22 mouse cellular contexts compared by ENCODE assay signal in the genomic region with DNA sequence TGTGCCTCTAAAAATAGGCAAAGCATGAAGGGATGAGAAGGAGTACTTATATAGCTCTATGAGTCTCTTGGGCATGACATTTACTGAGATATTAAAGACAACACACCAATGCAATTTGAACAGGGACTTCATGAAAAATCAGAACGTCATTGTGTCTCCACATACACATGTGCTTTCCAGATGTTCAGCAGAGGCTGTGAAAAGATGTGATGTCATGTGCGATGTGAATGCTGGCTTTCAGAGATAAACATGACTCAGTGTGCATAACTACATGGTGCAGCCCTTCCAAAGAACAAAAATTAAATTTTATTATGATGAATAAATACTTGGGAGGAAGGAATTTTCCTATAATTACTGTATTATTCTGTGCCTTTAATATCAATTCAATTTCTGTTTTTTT.
DNase-seq lines count a peak whose midpoint lies in the region; ATAC-seq and TF ChIP-seq lines count a peak whose summit lies in the region.
"Had no signal": no experiment of that assay in that cellular context is flagged by ENCODE, and none has a peak within 500 bp of the region (broad histone marks: within the 10 kb centered on the region; RNA-seq: fewer than 3 reads in every experiment).

No protein-coding gene starts in this region.

- H3K79me3 ChIP-seq in C2C12 (ENCODE audit: low read depth) = no peaks in the 10 kb centered on the region

- no peak for ATAC-seq in limb, embryonic 14.5 days (ENCODE audit: low FRiP score, low read depth)
- no peak for ATAC-seq in hindbrain, postnatal 0 days
- ATAC-seq: activated CD4-positive, CD25-positive, alpha-beta regulatory T cell, adult 4 months; forebrain, embryonic 13.5 days; hindbrain, embryonic 16.5 days; Patski had no signal

- no peaks in the 10 kb centered on the region for H3K79me2 ChIP-seq in C2C12 (ENCODE audit: control insufficient read depth, insufficient read depth)

- no peak overlapping the region for H3K4me2 ChIP-seq in limb, embryonic 14.5 days (replicated peaks; ENCODE audit: low read depth, low read length, severe bottlenecking)
- H3K4me2 ChIP-seq in hindbrain, postnatal 0 days (ENCODE audit: low read depth, low read length) = no peak overlapping the region
- H3K4me2 ChIP-seq: embryonic facial prominence, embryonic 12.5 days; forebrain, embryonic 13.5 days; hindbrain, embryonic 12.5 days had no signal

- H3ac ChIP-seq in C2C12 (ENCODE audit: control insufficient read depth, insufficient read length, low read depth) = no peak overlapping the region

- no peaks in the 10 kb centered on the region for H3K4me1 ChIP-seq in limb, embryonic 14.5 days (ENCODE audit: control insufficient read depth, insufficient read depth, low read length)
- H3K4me1 ChIP-seq in hindbrain, postnatal 0 days (ENCODE audit: insufficient read depth, low read length) = no peaks in the 10 kb centered on the region
- H3K4me1 ChIP-seq: embryonic facial prominence, embryonic 12.5 days; forebrain, embryonic 13.5 days; heart, embryonic 10.5 days; hindbrain, embryonic 12.5 days had no signal

- H3K4me3 ChIP-seq in C2C12 (ENCODE audit: insufficient read depth, poor library complexity, severe bottlenecking) = no peak overlapping the region
- H3K4me3 ChIP-seq in limb, embryonic 14.5 days (replicated peaks; ENCODE audit: low read length) = no peak overlapping the region
- no peak overlapping the region for H3K4me3 ChIP-seq in hindbrain, postnatal 0 days (ENCODE audit: low read length)
- H3K4me3 ChIP-seq: embryonic facial prominence, embryonic 12.5 days; forebrain, embryonic 13.5 days; heart, embryonic 10.5 days; hindbrain, embryonic 12.5 days had no signal

- no peaks in the 10 kb centered on the region for H3K27me3 ChIP-seq in C2C12 (ENCODE audit: control insufficient read depth, insufficient read depth, insufficient read length)
- H3K27me3 ChIP-seq in limb, embryonic 14.5 days (ENCODE audit: control insufficient read depth, insufficient read depth, low read length) = no peaks in the 10 kb centered on the region
- H3K27me3 ChIP-seq in hindbrain, postnatal 0 days (ENCODE audit: insufficient read depth, low read length) = no peaks in the 10 kb centered on the region
- H3K27me3 ChIP-seq: CH12.LX; embryonic facial prominence, embryonic 12.5 days; forebrain, embryonic 13.5 days; hindbrain, embryonic 12.5 days; Patski had no signal

- no peaks in the 10 kb centered on the region for H3K9me3 ChIP-seq in limb, embryonic 14.5 days (ENCODE audit: control insufficient read depth, low read length)
- H3K9me3 ChIP-seq in hindbrain, postnatal 0 days (ENCODE audit: low read length) = no peaks in the 10 kb centered on the region
- H3K9me3 ChIP-seq: embryonic facial prominence, embryonic 12.5 days; forebrain, embryonic 13.5 days; heart, embryonic 10.5 days; hindbrain, embryonic 12.5 days had no signal

- TF ChIP-seq CTCF in C2C12 (IDR thresholded peaks at IDR 0.05; ENCODE audit: control insufficient read depth, insufficient read depth, insufficient read length) = no peak
- no peak for TF ChIP-seq CTCF in hindbrain, postnatal 0 days (IDR thresholded peaks at IDR 0.05; ENCODE audit: low read depth)

- no peak overlapping the region for H3K27ac ChIP-seq in limb, embryonic 14.5 days (replicated peaks; ENCODE audit: low read depth, low read length)
- H3K27ac ChIP-seq in hindbrain, postnatal 0 days = no peak overlapping the region
- H3K27ac ChIP-seq: embryonic facial prominence, embryonic 12.5 days; forebrain, embryonic 13.5 days; heart, embryonic 10.5 days; hindbrain, embryonic 12.5 days had no signal

- H3K36me3 ChIP-seq in C2C12 (ENCODE audit: control insufficient read depth, insufficient read depth) = no peaks in the 10 kb centered on the region
- no peaks in the 10 kb centered on the region for H3K36me3 ChIP-seq in limb, embryonic 14.5 days (ENCODE audit: control insufficient read depth, insufficient read depth, low read length)
- H3K36me3 ChIP-seq in hindbrain, postnatal 0 days (ENCODE audit: insufficient read depth, low read length) = no peaks in the 10 kb centered on the region
- H3K36me3 ChIP-seq: embryonic facial prominence, embryonic 12.5 days; heart, embryonic 10.5 days; hindbrain, embryonic 12.5 days had no signal

- DNase-seq in cerebellum, adult 9-10 months = peak; percentile 66
- no peak for DNase-seq in cerebellum, adult 11-12 months
- DNase-seq in embryo, embryonic 11 days = peak; percentile 14
- DNase-seq in limb, embryonic 14.5 days (ENCODE audit: low spot score) = peak; percentile 43
- no peak for DNase-seq in gastrocnemius, postnatal 4 days (ENCODE audit: low spot score in 2 of 2)
- DNase-seq in hindbrain, postnatal 0 days (ENCODE audit: low spot score) = no peak
- DNase-seq: adrenal gland, adult 2 months; adrenal gland, postnatal 25 days; gastrocnemius, postnatal 36 days; heart, adult 18-20 months; heart, postnatal 10 days; heart, postnatal 4 days; kidney, adult 11 months had no signal

- H3K9ac ChIP-seq in limb, embryonic 14.5 days (ENCODE audit: low read depth, low read length, severe bottlenecking) = no peak overlapping the region
- no peak overlapping the region for H3K9ac ChIP-seq in hindbrain, postnatal 0 days (replicated peaks; ENCODE audit: low read length)
- H3K9ac ChIP-seq: embryonic facial prominence, embryonic 12.5 days; forebrain, embryonic 13.5 days; hindbrain, embryonic 12.5 days had no signal

- WGBS in limb, embryonic 14.5 days = 37% methylated on average over 2 of the region's 2 CpGs
- 88% methylated on average over 2 of the region's 2 CpGs for WGBS in hindbrain, postnatal 0 days

- no peak for TF ChIP-seq POLR2A in limb, embryonic 14.5 days (IDR thresholded peaks at IDR 0.05; ENCODE audit: borderline replicate concordance, extremely low read depth, insufficient read depth, insufficient read length)

TF ChIP-seq in C2C12, 6 proteins besides CTCF, POLR2A, EP300 and RAD21:
- peak; percentile 75 for TF ChIP-seq MAX (IDR thresholded peaks at IDR 0.05)
- TF ChIP-seq MYOD1 (IDR thresholded peaks at IDR 0.05; ENCODE audit: control insufficient read depth, insufficient read length, low read depth) = no peak

Comparison
In these comparisons a context has a peak if more than half of its experiments do, and no peak if none do; other contexts are left out.
1. DNase-seq: peak in cerebellum, adult 9-10 months (single experiment), embryo, embryonic 11 days (single experiment) and limb, embryonic 14.5 days (single experiment); none in cerebellum, adult 11-12 months (single experiment), gastrocnemius, postnatal 4 days (0 of 2) and hindbrain, postnatal 0 days (single experiment).